Mouse (Mus musculus): ENCODE measurements at regions not wholly inside any gene's neighbourhood (a gene's known extent, or its start where the extent isn't known, plus 50 kb on each side); places are given as distances from the start of the nearest gene placed in this dataset.

DNA sequence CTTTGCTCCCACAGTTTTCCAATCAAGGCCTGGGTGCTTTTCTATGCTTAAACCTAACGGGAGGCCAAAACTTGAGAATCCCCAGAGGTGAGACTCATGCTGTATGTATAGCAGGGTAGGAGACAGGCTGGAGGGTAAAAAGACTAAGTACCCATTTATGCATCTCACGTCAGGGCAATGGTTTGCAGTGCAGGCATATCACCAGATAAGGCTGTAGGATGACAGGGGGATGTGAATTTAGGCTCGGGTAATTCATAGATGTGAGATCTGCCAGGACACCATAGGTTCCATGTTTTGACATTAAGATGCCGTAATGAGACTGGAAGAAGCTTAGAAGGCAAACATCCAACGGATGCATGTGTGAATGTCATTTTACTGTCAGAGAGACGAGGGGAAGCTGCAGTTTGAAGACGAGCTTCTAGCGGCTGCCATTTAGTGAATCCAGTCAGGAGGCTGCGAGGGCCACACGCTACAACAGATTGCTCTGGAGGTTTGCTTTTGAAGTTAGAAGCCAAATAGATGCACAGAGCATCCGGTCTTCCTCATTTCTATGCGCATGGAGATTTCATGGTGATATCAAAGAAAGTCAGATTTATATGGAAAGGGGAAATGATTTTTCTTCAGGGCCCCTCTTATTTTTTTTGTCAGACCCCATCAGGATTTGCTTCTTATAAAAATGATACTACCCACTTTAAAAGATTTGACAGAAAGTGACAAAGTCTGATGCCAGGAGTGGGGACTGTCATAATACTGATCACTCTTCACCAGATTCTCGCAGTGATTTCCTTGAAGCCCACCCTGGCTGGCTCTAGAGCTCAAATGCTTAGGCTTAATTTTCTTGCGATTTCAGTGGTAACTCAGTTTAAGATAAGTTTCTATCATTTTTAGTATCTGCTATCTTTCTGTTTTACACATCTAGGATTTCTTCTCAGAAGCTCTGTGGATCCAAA lies 113.8 kb downstream of the Adcyap1r1 start:
- TF ChIP-seq CTCF (IDR thresholded peaks at IDR 0.05; ENCODE audit: extremely low read depth, insufficient read depth, low read length), result no peak
- TF ChIP-seq POLR2A (IDR thresholded peaks at IDR 0.05; ENCODE audit: extremely low read depth, insufficient read depth, low read length), result no peak

Measured in cortical plate, adult 2 months (tissue).